Mouse (Mus musculus) lung, embryonic 15.5 days (tissue): Measurements from ENCODE around the gene Vmn1r36. TPM values are rescaled to one million over a fixed set of nuclear protein-coding genes. Genes with fewer than 3 reads are reported as not detected.
"Not testable (repeated sequence)": the region's sequence is repeated elsewhere in the genome, so short reads cannot be mapped to it uniquely, and the experiment has no call there.

Source experiments
- ATAC-seq: fragments of 200-750 bp; cut with Nextera tagmentation; 2 replicates; pipeline ENCODE4 v1.8.0; 2017; ENCODE audit warnings: moderate number of reproducible peaks, borderline replicate concordance; ENCODE audit not compliant: low FRiP score, low TSS enrichment; ENCODE audit errors: extremely low read depth
- H3K27ac ChIP-seq: fragments of 300-500 bp; sonication (generic); 2 replicates; pipeline ENCODE4 v1.5.1; 2015; ENCODE audit warnings: moderate library complexity, mild to moderate bottlenecking, inconsistent platforms
- H3K27me3 ChIP-seq: fragments of 300-500 bp; sonication (generic); 2 replicates; pipeline ENCODE4 v1.6.1; 2015; ENCODE audit warnings: inconsistent platforms
- H3K36me3 ChIP-seq: fragments of 300-500 bp; sonication (generic); 2 replicates; pipeline ENCODE4 v1.6.1; 2015; ENCODE audit warnings: inconsistent platforms
- H3K4me1 ChIP-seq: fragments of 300-500 bp; sonication (generic); 2 replicates; pipeline ENCODE4 v1.6.1; 2015; ENCODE audit warnings: inconsistent platforms
- H3K4me2 ChIP-seq: fragments of 300-500 bp; sonication (generic); 2 replicates; pipeline ENCODE4 v1.6.1; 2015; ENCODE audit warnings: inconsistent platforms, mild to moderate bottlenecking, moderate library complexity
- H3K4me3 ChIP-seq: fragments of 300-500 bp; sonication (generic); 2 replicates; pipeline ENCODE4 v1.5.1; 2015; ENCODE audit warnings: mild to moderate bottlenecking, inconsistent platforms
- H3K9ac ChIP-seq: fragments of 300-500 bp; sonication (generic); 2 replicates; pipeline ENCODE4 v1.6.1; 2015; ENCODE audit warnings: inconsistent platforms
- H3K9me3 ChIP-seq: fragments of 300-500 bp; sonication (generic); 2 replicates; pipeline ENCODE4 v1.6.1; 2016; ENCODE audit warnings: inconsistent platforms
- WGBS: fragments of 180-500 bp; shearing (Covaris S2); methylation state at CpG from one replicate; pipeline ENCODE4 v1.1.7; 2015; 5-methylcytosine and 5-hydroxymethylcytosine counted together
- polyA plus RNA-seq: library from polyadenylated mRNA; unstranded; fragments of >200 nt; fragmentation: Nextera tagmentation; extraction: Ambion mirVana; gene quantifications from 2 replicates; pipeline ENCODE4 v1.2.1, GENCODE M21; 2015

The Vmn1r36 gene
- not detected in 2 replicates for polyA plus RNA-seq

DNA sequence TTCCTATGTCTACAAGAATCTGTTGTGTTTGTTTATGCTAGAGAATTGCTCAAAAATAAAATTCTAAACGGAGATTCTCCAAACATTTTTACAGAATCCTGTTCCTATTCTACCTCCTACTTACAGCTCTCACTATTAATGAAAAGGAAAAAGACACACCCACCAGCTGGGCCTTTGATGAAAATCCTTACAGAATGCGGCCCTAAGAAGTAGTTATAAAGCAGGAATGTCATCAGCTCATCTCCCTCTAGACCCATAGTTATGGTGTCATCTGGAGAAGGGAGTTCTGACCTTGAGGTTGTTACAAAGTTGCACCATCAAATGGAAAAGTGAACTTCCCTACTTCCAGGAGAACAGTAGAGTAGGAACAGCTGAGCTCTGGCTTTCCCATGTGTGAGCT, at the start of gene Vmn1r36:
Gene Vmn1r36, minus strand, starts transcription at position 101 of the 400 bp plus-strand sequence.
- H3K4me1 ChIP-seq, H3K9ac ChIP-seq, ATAC-seq, H3K4me2 ChIP-seq, H3K36me3 ChIP-seq, H3K9me3 ChIP-seq, H3K27me3 ChIP-seq, H3K4me3 ChIP-seq, H3K27ac ChIP-seq: not testable (repeated sequence)
- 46% methylated on average over 2 of the region's 2 CpGs for WGBS

DNA sequence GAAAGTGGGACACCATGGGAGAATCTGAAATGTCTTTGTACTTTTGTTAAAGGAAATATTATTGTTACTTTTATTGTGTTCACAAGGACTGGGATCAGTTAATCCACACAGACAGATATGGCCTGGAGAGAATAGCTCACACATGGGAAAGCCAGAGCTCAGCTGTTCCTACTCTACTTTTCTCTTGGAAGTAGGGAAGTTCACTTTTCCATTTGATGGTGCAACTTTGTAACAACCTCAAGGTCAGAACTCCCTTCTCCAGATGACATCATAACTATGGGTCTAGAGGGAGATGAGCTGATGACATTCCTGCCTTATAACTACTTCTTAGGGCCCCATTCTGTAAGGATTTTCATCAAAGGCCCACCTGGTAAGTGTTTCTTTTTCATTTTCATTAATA, 10.1 kb upstream of the Vmn1r36 start, which contains the start of gene Vmn1r37:
Gene Vmn1r37, plus strand, starts transcription at position 301 of the 400 bp plus-strand sequence.
- ATAC-seq, H3K27me3 ChIP-seq, H3K4me1 ChIP-seq, H3K4me3 ChIP-seq, H3K27ac ChIP-seq, H3K9me3 ChIP-seq, H3K36me3 ChIP-seq, H3K4me2 ChIP-seq, H3K9ac ChIP-seq: not testable (repeated sequence)

DNA sequence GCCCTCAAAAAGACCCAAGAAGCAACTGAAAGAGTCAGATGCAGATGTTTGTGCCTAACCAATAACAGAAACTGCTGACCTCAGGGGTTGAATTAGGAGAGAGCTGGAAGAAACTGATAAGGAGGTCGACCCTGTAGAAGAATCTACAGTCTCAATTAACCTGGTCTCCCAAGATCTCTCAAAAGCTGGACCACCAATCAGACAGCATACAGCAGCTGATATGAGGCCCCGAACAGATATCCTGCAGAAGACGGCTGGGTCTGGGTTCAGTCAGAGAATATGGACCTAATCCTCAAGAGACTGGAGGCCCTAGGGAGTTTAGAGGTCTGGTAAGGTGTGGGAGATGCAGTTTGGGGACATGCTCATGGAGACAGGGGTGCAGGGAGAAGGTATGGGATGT, 5.1 kb downstream of the Vmn1r36 start:
- no peak overlapping the region for H3K27ac ChIP-seq
- H3K4me3 ChIP-seq, result no peak overlapping the region
- no peak overlapping the region for H3K4me2 ChIP-seq
- no peaks in the 10 kb centered on the region for H3K27me3 ChIP-seq
- H3K9ac ChIP-seq, result no peak overlapping the region
- no peak for ATAC-seq
- no peaks in the 10 kb centered on the region for H3K36me3 ChIP-seq
- H3K9me3 ChIP-seq, result no peaks in the 10 kb centered on the region
- 61% methylated on average over 3 of the region's 3 CpGs for WGBS
- no peaks in the 10 kb centered on the region for H3K4me1 ChIP-seq

DNA sequence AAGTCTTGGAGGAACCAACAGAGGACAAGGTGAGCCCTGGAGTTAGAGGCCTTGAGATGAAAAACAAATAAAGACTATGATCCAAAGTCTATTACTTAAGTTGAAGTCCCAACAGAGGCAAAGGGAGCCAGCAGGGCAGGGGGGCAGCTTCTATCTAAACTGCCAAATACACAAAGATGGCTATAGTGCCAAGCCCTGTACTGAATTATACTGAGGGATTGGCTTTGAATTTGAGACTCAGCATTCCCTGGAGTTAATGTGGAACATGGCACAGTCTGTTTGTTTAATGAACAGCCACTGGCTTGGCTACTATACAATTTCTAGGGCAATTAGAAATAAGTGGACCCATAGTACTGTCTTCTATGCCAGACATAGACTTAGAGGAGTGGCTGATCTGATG, 10.1 kb downstream of the Vmn1r36 start:
- no peaks in the 10 kb centered on the region for H3K36me3 ChIP-seq
- no peak for ATAC-seq
- H3K4me2 ChIP-seq, result no peak overlapping the region
- H3K4me3 ChIP-seq, result no peak overlapping the region
- H3K9ac ChIP-seq, result no peak overlapping the region
- H3K27me3 ChIP-seq, result no peaks in the 10 kb centered on the region
- H3K27ac ChIP-seq, result no peak overlapping the region
- H3K4me1 ChIP-seq, result no peaks in the 10 kb centered on the region
- no peaks in the 10 kb centered on the region for H3K9me3 ChIP-seq

DNA sequence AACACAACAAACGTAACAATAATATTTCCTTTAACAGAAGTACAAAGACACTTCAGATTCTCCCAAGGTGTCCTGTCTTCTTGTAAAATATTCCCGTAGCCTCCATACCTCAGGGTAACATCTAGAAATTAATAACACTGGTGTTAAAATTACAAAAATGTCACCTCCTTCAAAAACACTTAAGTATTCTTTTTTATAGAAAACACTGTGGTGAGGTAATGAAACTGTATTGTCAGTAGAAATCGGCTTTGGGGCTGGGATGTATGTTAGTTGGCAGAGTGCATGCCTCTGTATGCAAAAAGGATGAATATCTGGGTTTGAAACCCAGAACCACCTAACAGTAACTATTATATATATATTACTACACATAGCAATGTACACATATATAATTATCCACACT, 33.2 kb downstream of the Vmn1r36 start, which contains the start of gene Vmn1r35:
Gene Vmn1r35, minus strand, starts transcription at position 101 of the 400 bp plus-strand sequence.
- no peak within 1 kb of the TSS for H3K9ac ChIP-seq
- WGBS, result 68% methylated on average over 3 of the region's 3 CpGs
- no peaks in the 10 kb centered on the region for H3K36me3 ChIP-seq
- no peak within 1 kb of the TSS for H3K27ac ChIP-seq
- H3K4me2 ChIP-seq, result no peak within 1 kb of the TSS
- H3K9me3 ChIP-seq, result no peaks in the 10 kb centered on the region
- no peak within 1 kb of the TSS for H3K4me3 ChIP-seq
- H3K27me3 ChIP-seq, result no peaks in the 10 kb centered on the region
- no peaks in the 10 kb centered on the region for H3K4me1 ChIP-seq
- ATAC-seq, result no peak

Other genes with a start within 250 kb of the Vmn1r36 start
- 143 and 144 TPM in 2 replicates for gene Mad2l1, start 183.8 kb downstream of the Vmn1r36 start, polyA plus RNA-seq
- gene Vmn1r32, start 159.1 kb downstream of the Vmn1r36 start, polyA plus RNA-seq, result 0.07 TPM in 1 of 2 replicates, not detected in the other
- gene Vmn1r33, start 100.9 kb downstream of the Vmn1r36 start, polyA plus RNA-seq, result not detected in 2 replicates
- gene Vmn1r34, start 75.3 kb downstream of the Vmn1r36 start, polyA plus RNA-seq, result not detected in 2 replicates
- not detected in 2 replicates for gene Vmn1r35, start 33.3 kb downstream of the Vmn1r36 start, polyA plus RNA-seq
- not detected in 2 replicates for gene Vmn1r37, start 10.2 kb upstream of the Vmn1r36 start, polyA plus RNA-seq
- gene Vmn1r38, start 63.5 kb upstream of the Vmn1r36 start, polyA plus RNA-seq, result not detected in 2 replicates
- gene Vmn1r39, start 91.4 kb upstream of the Vmn1r36 start, polyA plus RNA-seq, result not detected in 2 replicates
- 98.5 and 101 TPM in 2 replicates for gene Gng12, start 177.2 kb upstream of the Vmn1r36 start, polyA plus RNA-seq